Mouse (Mus musculus) MEL (cell line): Measurements from ENCODE around the gene Tulp1. TPM values are rescaled to one million over a fixed set of nuclear protein-coding genes. Genes with fewer than 3 reads are reported as not detected.

Source experiments
- DNase-seq: peaks from one replicate; pipeline ENCODE4 v3.0.0; 2011; ENCODE audit warnings: low read depth, low spot score
- H3K27ac ChIP-seq: 2 replicates; pipeline ENCODE4 v1.5.1; 2012; ENCODE audit warnings: low read depth, mild to moderate bottlenecking, control low read depth, low read length, moderate library complexity; ENCODE audit not compliant: control insufficient read depth
- H3K27me3 ChIP-seq, 2 experiments: fragments of 150-350 bp in 1 of 2; sonication (generic) in 1 of 2; 2 replicates each; pipeline ENCODE4 v1.6.1; 2012; ENCODE audit warnings: low read length in 2 of 2, mild to moderate bottlenecking in 2 of 2, improper control_type of control experiment in 1 of 2, moderate library complexity in 1 of 2; ENCODE audit not compliant: insufficient read depth in 2 of 2, control insufficient read depth in 1 of 2
- H3K36me3 ChIP-seq, 2 experiments: 2 replicates each; pipeline ENCODE4 v1.6.1; 2012 to 2014; ENCODE audit warnings: low read length in 2 of 2, improper control_type of control experiment in 1 of 2, inconsistent platforms in 1 of 2, mild to moderate bottlenecking in 1 of 2; ENCODE audit not compliant: insufficient read depth in 2 of 2, control insufficient read depth in 1 of 2
- H3K4me1 ChIP-seq, 2 experiments: fragments of 150-350 bp in 1 of 2; sonication (generic) in 1 of 2; 2 replicates each; pipeline ENCODE4 v1.6.1; 2012; ENCODE audit warnings: low read length in 2 of 2, improper control_type of control experiment in 1 of 2, mild to moderate bottlenecking in 1 of 2; ENCODE audit not compliant: insufficient read depth in 2 of 2, control insufficient read depth in 1 of 2
- H3K4me3 ChIP-seq, 2 experiments: fragments of 150-350 bp in 1 of 2; sonication (generic) in 1 of 2; 2 replicates each; pipeline ENCODE4 v1.5.1; 2012; ENCODE audit warnings: low read depth in 2 of 2, low read length in 2 of 2, mild to moderate bottlenecking in 2 of 2, moderate library complexity in 2 of 2, control low read depth in 1 of 2, improper control_type of control experiment in 1 of 2; ENCODE audit not compliant: control insufficient read depth in 1 of 2, insufficient read depth in 1 of 2
- H3K79me2 ChIP-seq: 2 replicates; pipeline ENCODE4 v1.6.1; 2012; ENCODE audit warnings: mild to moderate bottlenecking, low read length, moderate library complexity; ENCODE audit not compliant: control insufficient read depth, poor library complexity, insufficient read depth
- H3K9ac ChIP-seq: 2 replicates; pipeline ENCODE4 v1.6.1; 2012; ENCODE audit warnings: low read depth, mild to moderate bottlenecking, control low read depth, low read length, moderate library complexity; ENCODE audit not compliant: control insufficient read depth, poor library complexity, severe bottlenecking
- H3K9me3 ChIP-seq: fragments of 150-350 bp; sonication (generic); replicated peaks from 2 replicates; pipeline ENCODE4 v1.6.1; 2012; ENCODE audit warnings: mild to moderate bottlenecking, low read length, improper control_type of control experiment, moderate library complexity; ENCODE audit not compliant: insufficient read depth
- BHLHE40 ChIP-seq: IDR thresholded peaks from 2 replicates; pipeline ENCODE4 v1.6.1; 2012; ENCODE audit warnings: low read depth, mild to moderate bottlenecking, inconsistent platforms, low read length, improper control_type of control experiment, borderline replicate concordance
- CHD1 ChIP-seq: IDR thresholded peaks from 2 replicates; pipeline ENCODE4 v1.6.1; 2012; ENCODE audit warnings: low read depth, mild to moderate bottlenecking, inconsistent platforms, low read length, improper control_type of control experiment
- CTCF ChIP-seq, 3 experiments: IDR thresholded peaks in 2 of 3; conservative IDR thresholded peaks in 1 of 3; 2 replicates each; pipeline ENCODE4 v1.5.1; 2011 to 2012; ENCODE audit warnings: low read length in 3 of 3, low read depth in 2 of 3, mild to moderate bottlenecking in 2 of 3, improper control_type of control experiment in 1 of 3, inconsistent platforms in 1 of 3, mixed read lengths in 1 of 3, moderate library complexity in 1 of 3; ENCODE audit not compliant: control insufficient read depth in 1 of 3, insufficient read depth in 1 of 3, poor library complexity in 1 of 3, severe bottlenecking in 1 of 3
- E2F4 ChIP-seq: IDR thresholded peaks from 2 replicates; pipeline ENCODE4 v1.6.1; 2011; ENCODE audit warnings: low read depth, low read length, improper control_type of control experiment, borderline replicate concordance
- EP300 ChIP-seq, 2 experiments: IDR thresholded peaks; 2 replicates each; pipeline ENCODE4 v1.6.1; 2011; ENCODE audit warnings: improper control_type of control experiment in 2 of 2, low read length in 2 of 2, low read depth in 1 of 2, mild to moderate bottlenecking in 1 of 2
- ETS1 ChIP-seq: IDR thresholded peaks from 2 replicates; pipeline ENCODE4 v1.6.1; 2012; ENCODE audit warnings: low read depth, mild to moderate bottlenecking, inconsistent platforms, low read length, improper control_type of control experiment, moderate library complexity
- GATA1 ChIP-seq: IDR thresholded peaks from 2 replicates; pipeline ENCODE4 v1.6.1; 2011; ENCODE audit warnings: low read depth, low read length, improper control_type of control experiment
- MAX ChIP-seq: IDR thresholded peaks from 2 replicates; pipeline ENCODE4 v1.6.1; 2011; ENCODE audit warnings: low read length, improper control_type of control experiment
- MAZ ChIP-seq: IDR thresholded peaks from 2 replicates; pipeline ENCODE4 v1.6.1; 2012; ENCODE audit warnings: low read depth, mild to moderate bottlenecking, inconsistent platforms, low read length, improper control_type of control experiment
- MEF2A ChIP-seq: IDR thresholded peaks from 2 replicates; pipeline ENCODE4 v1.6.1; 2014; ENCODE audit warnings: low read depth, mild to moderate bottlenecking, inconsistent platforms, low read length, improper control_type of control experiment; ENCODE audit not compliant: poor library complexity, insufficient replicate concordance, severe bottlenecking; ENCODE audit errors: extremely low read depth
- MXI1 ChIP-seq: IDR thresholded peaks from 2 replicates; pipeline ENCODE4 v1.6.1; 2011; ENCODE audit warnings: mild to moderate bottlenecking, low read depth, low read length, improper control_type of control experiment
- MYC ChIP-seq: IDR thresholded peaks from 2 replicates; pipeline ENCODE4 v1.6.1; 2011; ENCODE audit warnings: low read depth, mild to moderate bottlenecking, low read length, improper control_type of control experiment, moderate library complexity
- NELFE ChIP-seq: IDR thresholded peaks from 2 replicates; pipeline ENCODE4 v1.6.1; 2011; ENCODE audit warnings: low read depth, low read length, improper control_type of control experiment
- NRF1 ChIP-seq: IDR thresholded peaks from 2 replicates; pipeline ENCODE4 v1.6.1; 2014; ENCODE audit warnings: low read depth, mild to moderate bottlenecking, inconsistent platforms, low read length, improper control_type of control experiment, moderate library complexity; ENCODE audit not compliant: poor library complexity, insufficient read depth, severe bottlenecking
- POLR2AphosphoS5 ChIP-seq: IDR thresholded peaks from 2 replicates; pipeline ENCODE4 v1.6.1; 2012; ENCODE audit warnings: low read depth, borderline replicate concordance, mild to moderate bottlenecking, inconsistent platforms, low read length, moderate library complexity, mixed read lengths
- RAD21 ChIP-seq: IDR thresholded peaks from 2 replicates; pipeline ENCODE4 v1.6.1; 2011; ENCODE audit warnings: mild to moderate bottlenecking, low read depth, low read length, improper control_type of control experiment
- RCOR1 ChIP-seq: IDR thresholded peaks from 2 replicates; pipeline ENCODE4 v1.6.1; 2012; ENCODE audit warnings: low read depth, mild to moderate bottlenecking, inconsistent platforms, low read length, improper control_type of control experiment
- TAL1 ChIP-seq: IDR thresholded peaks from 2 replicates; pipeline ENCODE4 v1.6.1; 2012; ENCODE audit warnings: mild to moderate bottlenecking, inconsistent platforms, low read length, moderate library complexity, mixed read lengths
- TCF12 ChIP-seq: IDR thresholded peaks from 2 replicates; pipeline ENCODE4 v1.6.1; 2014; ENCODE audit warnings: low read depth, mild to moderate bottlenecking, inconsistent platforms, low read length, improper control_type of control experiment, moderate library complexity
- UBTF ChIP-seq: IDR thresholded peaks from 2 replicates; pipeline ENCODE4 v1.6.1; 2012; ENCODE audit warnings: low read depth, mild to moderate bottlenecking, inconsistent platforms, low read length, improper control_type of control experiment, moderate library complexity, borderline replicate concordance; ENCODE audit not compliant: insufficient read depth
- USF1 ChIP-seq: IDR thresholded peaks from 2 replicates; pipeline ENCODE4 v1.6.1; 2014; ENCODE audit warnings: low read depth, mild to moderate bottlenecking, inconsistent platforms, low read length, improper control_type of control experiment, moderate library complexity
- USF2 ChIP-seq, 2 experiments: IDR thresholded peaks; 2 replicates each; pipeline ENCODE4 v1.6.1; 2011 to 2012; ENCODE audit warnings: improper control_type of control experiment in 2 of 2, low read length in 2 of 2, borderline replicate concordance in 1 of 2, inconsistent platforms in 1 of 2, low read depth in 1 of 2, mild to moderate bottlenecking in 1 of 2; ENCODE audit not compliant: insufficient read depth in 1 of 2
- ZC3H11A ChIP-seq: IDR thresholded peaks from 2 replicates; pipeline ENCODE4 v1.6.1; 2012; ENCODE audit warnings: low read depth, mild to moderate bottlenecking, inconsistent platforms, low read length, improper control_type of control experiment
- ZKSCAN1 ChIP-seq: IDR thresholded peaks from 2 replicates; pipeline ENCODE4 v1.6.1; 2012; ENCODE audit warnings: low read depth, mild to moderate bottlenecking, inconsistent platforms, low read length, improper control_type of control experiment, moderate library complexity
- polyA plus RNA-seq, 2 experiments: library from polyadenylated mRNA; stranded (reverse) in 1 of 2; unstranded in 1 of 2; fragments of >175 nt in 1 of 2; fragments of >200 nt in 1 of 2; gene quantifications; 2 replicates each; pipeline versions ENCODE4 v1.2.1 to v1.2.4; 2012; ENCODE audit warnings: low replicate concordance in 2 of 2, low read depth in 1 of 2; ENCODE audit not compliant: insufficient read length in 2 of 2, insufficient read depth in 1 of 2, missing spikeins in 1 of 2
- total RNA-seq: library from RNA; depleted of rRNA; stranded (reverse); fragments of 300-350 nt; gene quantifications from 2 replicates; pipeline ENCODE4 v1.2.3, GENCODE M21; 2012

Gene Tulp1
- total and polyA plus RNA-seq, 3 experiments, result 0.23 to 2.4 TPM; not detected in 1

DNA sequence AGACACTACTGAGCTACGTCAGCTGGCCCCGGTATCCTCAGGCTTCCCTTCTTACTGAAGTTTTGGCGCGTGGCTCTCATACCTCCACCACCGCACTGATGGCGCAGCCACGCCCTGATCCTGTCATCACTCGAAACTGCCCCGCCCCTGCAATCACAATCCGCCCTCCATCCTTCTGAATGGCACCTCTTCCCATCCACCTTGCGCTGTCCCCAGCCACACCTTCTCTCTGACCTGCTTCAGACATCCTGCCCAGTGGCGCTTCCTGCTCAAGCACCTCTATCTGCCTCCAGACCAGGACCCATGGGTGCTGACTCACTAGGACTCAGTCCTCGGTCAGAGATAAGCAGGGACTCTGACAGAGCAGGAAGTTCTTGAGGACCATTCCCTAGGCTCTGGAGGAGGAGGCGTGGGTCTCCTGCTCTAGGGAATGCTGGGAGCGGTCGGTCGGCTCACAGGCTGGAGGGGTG lies 10.6 kb upstream of the Tulp1 start:
- TF ChIP-seq NELFE, result no peak
- no peak for TF ChIP-seq CTCF (IDR thresholded peaks at IDR 0.05 in 2 of 3, conservative IDR thresholded peaks at IDR 0.05 in 1 of 3; ENCODE audit: control insufficient read depth in 1 of 3, insufficient read depth in 1 of 3, low read depth in 2 of 3, low read length in 3 of 3, poor library complexity in 1 of 3, severe bottlenecking in 1 of 3)
- peak; percentile 20; the same call in 1 of the 2 replicates for TF ChIP-seq RCOR1
- TF ChIP-seq GATA1, result peak; percentile 74
- peak; percentile 21; the same call in 1 of the 2 replicates for TF ChIP-seq TCF12
- TF ChIP-seq TAL1, result peak; percentile 47
- peak; percentile 36; the same call in 1 of the 2 replicates for TF ChIP-seq ETS1
- peak in 1 of 2 experiments; percentile 62; a peak in 3 of 4 replicates for TF ChIP-seq EP300 (IDR thresholded peaks at IDR 0.05; ENCODE audit: low read depth in 1 of 2, low read length in 2 of 2)
- TF ChIP-seq, all 39 proteins: peak for 6
- H3K4me3 ChIP-seq, result peak overlapping the region in 1 of 2 experiments; percentile 27; a peak in 2 of 4 replicates
- DNase-seq, result peak; percentile 81
- H3K9ac ChIP-seq, result no peak overlapping the region
- peaks cover 0 to 11% of the 10 kb centered on the region in 2 experiments; a peak in 2 of 4 replicates for H3K36me3 ChIP-seq
- H3K27ac ChIP-seq, result no peak overlapping the region
- H3K79me2 ChIP-seq, result no peaks in the 10 kb centered on the region
- no peaks in the 10 kb centered on the region for H3K9me3 ChIP-seq
- H3K4me1 ChIP-seq, result peaks cover 0 to 24% of the 10 kb centered on the region in 2 experiments; a peak in 3 of 4 replicates
- no peaks in the 10 kb centered on the region for H3K27me3 ChIP-seq

DNA sequence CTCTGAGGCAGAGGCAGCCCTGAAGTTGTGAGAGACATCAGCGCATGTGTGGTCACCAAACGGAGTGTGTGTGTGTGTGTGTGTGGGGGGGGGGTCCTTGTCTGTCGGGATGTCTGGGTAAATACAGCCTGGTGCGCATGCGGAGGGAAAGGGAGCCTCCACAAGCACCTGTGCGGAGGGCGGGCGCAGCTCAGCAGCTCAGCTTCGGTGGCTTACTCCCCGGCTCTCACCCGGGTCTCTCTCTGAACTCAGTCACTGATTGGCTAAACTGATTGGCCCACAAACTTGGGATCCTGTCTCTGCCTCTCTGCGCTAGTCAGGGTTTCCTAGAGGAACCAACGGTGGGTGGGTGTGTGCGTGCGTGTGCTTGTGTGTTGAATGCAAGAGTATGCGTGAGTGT lies 9.5 kb upstream of the Tulp1 start:
- TF ChIP-seq CHD1 (no peak), MAX (no peak), ETS1 (no peak), NRF1 (peak; percentile 69), RAD21 (no peak), UBTF (no peak)
- H3K27me3 ChIP-seq, result no peaks in the 10 kb centered on the region
- no peaks in the 10 kb centered on the region for H3K9me3 ChIP-seq
- DNase-seq, result peak; percentile 69
- H3K79me2 ChIP-seq, result no peaks in the 10 kb centered on the region
- H3K36me3 ChIP-seq, result peaks cover 0 to 11% of the 10 kb centered on the region in 2 experiments; a peak in 2 of 4 replicates
- H3K4me1 ChIP-seq, result peaks cover 0 to 24% of the 10 kb centered on the region in 2 experiments; a peak in 3 of 4 replicates
- peak overlapping the region; percentile 31 for H3K9ac ChIP-seq
- peak overlapping the region; percentile 26 to 38 for H3K4me3 ChIP-seq
- 0 out of 2 replicates have a peak overlapping the region, but pooled peaks have one; percentile 5 for H3K27ac ChIP-seq

DNA sequence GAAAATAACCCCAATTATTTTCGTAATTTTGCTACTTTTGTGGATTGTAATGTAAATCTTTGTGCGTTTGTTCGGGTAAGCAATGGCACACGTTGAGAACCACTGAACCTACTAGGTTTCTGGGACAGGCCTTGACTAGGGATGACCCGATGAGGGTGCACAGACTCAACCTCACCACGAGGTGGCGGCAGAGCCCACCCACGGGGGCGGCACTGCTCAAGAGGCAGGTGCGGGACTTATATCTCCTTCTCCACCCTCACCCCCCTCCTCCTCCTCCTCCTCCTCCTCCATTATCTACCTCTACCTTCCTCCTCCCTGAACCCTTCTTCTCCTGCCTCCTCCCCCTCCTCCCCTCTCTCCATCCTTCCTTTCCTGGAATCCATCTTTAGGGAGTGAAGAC lies 8.8 kb upstream of the Tulp1 start:
- peak overlapping the region; percentile 26 to 38 for H3K4me3 ChIP-seq
- H3K27ac ChIP-seq, result peak overlapping the region; percentile 5; the same call in 1 of the 2 replicates
- no peaks in the 10 kb centered on the region for H3K79me2 ChIP-seq
- H3K9ac ChIP-seq, result peak overlapping the region; percentile 31
- no peaks in the 10 kb centered on the region for H3K9me3 ChIP-seq
- peaks cover 0 to 24% of the 10 kb centered on the region in 2 experiments; a peak in 3 of 4 replicates for H3K4me1 ChIP-seq
- H3K27me3 ChIP-seq, result no peaks in the 10 kb centered on the region
- peaks cover 0 to 11% of the 10 kb centered on the region in 2 experiments; a peak in 2 of 4 replicates for H3K36me3 ChIP-seq
- peak; percentile 89 for DNase-seq
- TF ChIP-seq RAD21 (peak; percentile 83), POLR2AphosphoS5 (no peak), ZC3H11A (peak; percentile 73), E2F4 (no peak), CHD1 (no peak), ZKSCAN1 (no peak), MEF2A (no peak), MYC (no peak), NRF1 (no peak), USF1 (no peak), USF2 (IDR thresholded peaks at IDR 0.05; ENCODE audit: borderline replicate concordance in 1 of 2, insufficient read depth in 1 of 2, low read depth in 1 of 2, low read length in 2 of 2) (no peak), MXI1 (no peak), BHLHE40 (no peak), MAZ (peak; percentile 84; the same call in 1 of the 2 replicates), GATA1 (no peak)
